ENCODE assay signal across 25 mouse cellular contexts in the genomic region with DNA sequence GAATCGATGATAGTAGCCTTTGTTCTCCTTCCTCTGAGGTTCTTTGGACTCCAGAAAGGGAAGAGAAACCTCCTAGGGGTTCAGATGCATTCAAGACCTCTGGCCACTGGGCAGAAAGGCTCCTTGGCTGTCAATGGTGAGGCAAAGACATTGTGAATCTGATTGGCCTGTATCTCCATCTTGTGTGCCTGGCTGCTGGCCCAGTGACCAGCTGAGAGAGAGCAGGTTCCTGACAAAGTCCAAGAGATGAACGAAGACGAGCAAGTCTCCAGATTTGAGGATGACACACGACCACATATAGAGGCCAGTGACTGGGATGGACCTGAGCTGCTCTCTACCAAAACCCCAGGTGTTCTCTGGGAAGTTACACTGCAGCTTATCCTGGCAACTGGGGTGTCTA.
DNase-seq lines count a peak whose midpoint lies in the region; ATAC-seq lines count a peak whose summit lies in the region.
"Had no signal": no experiment of that assay in that cellular context is flagged by ENCODE, and none has a peak within 500 bp of the region (broad histone marks: within the 10 kb centered on the region; RNA-seq: fewer than 3 reads in every experiment).

No protein-coding gene starts in this region.

- no peaks in the 10 kb centered on the region for H3K9me3 ChIP-seq in heart, embryonic 15.5 days (replicated peaks)
- H3K9me3 ChIP-seq: embryonic facial prominence, embryonic 10.5 days; embryonic facial prominence, embryonic 13.5 days; forebrain, embryonic 12.5 days; forebrain, embryonic 15.5 days; heart, embryonic 12.5 days; hindbrain, embryonic 10.5 days; hindbrain, embryonic 13.5 days; intestine, embryonic 15.5 days had no signal

- H3K36me3 ChIP-seq in heart, embryonic 15.5 days: no peaks in the 10 kb centered on the region
- H3K36me3 ChIP-seq: embryonic facial prominence, embryonic 10.5 days; embryonic facial prominence, embryonic 13.5 days; forebrain, embryonic 12.5 days; forebrain, embryonic 15.5 days; heart, embryonic 12.5 days; hindbrain, embryonic 10.5 days; hindbrain, embryonic 13.5 days; intestine, embryonic 15.5 days had no signal

- H3K4me2 ChIP-seq in heart, embryonic 15.5 days: no peak overlapping the region
- H3K4me2 ChIP-seq: embryonic facial prominence, embryonic 13.5 days; forebrain, embryonic 12.5 days; forebrain, embryonic 15.5 days; heart, embryonic 12.5 days; hindbrain, embryonic 13.5 days; intestine, embryonic 15.5 days had no signal

- ATAC-seq in cerebellum, adult (ENCODE audit: insufficient number of reproducible peaks, low FRiP score, low TSS enrichment): no peak
- ATAC-seq in heart, embryonic 15.5 days (replicated peaks; ENCODE audit: insufficient number of reproducible peaks, insufficient read depth, low FRiP score, low read depth): no peak
- ATAC-seq: activated CD4-positive, CD25-positive, alpha-beta regulatory T cell, adult 4 months; forebrain, embryonic 15.5 days; hindbrain, embryonic 16.5 days had no signal

- H3K9ac ChIP-seq in heart, embryonic 15.5 days: no peak overlapping the region
- H3K9ac ChIP-seq: embryonic facial prominence, embryonic 13.5 days; forebrain, embryonic 12.5 days; forebrain, embryonic 15.5 days; heart, embryonic 12.5 days; hindbrain, embryonic 13.5 days; intestine, embryonic 15.5 days had no signal

- H3K4me1 ChIP-seq in heart, embryonic 15.5 days (replicated peaks): peaks cover 43% of the 10 kb centered on the region

- DNase-seq in cerebellum, adult 18-20 months: peak; percentile 34 to 36
- no peak for DNase-seq in cerebellum, adult 8-10 months
- DNase-seq in cerebellum, postnatal 25 days: peak; percentile 44 to 51
- DNase-seq in heart, adult 11 months: no peak
- DNase-seq: adrenal gland, adult 8-10 months; adrenal gland, postnatal 25 days; cerebellum, adult 11 months; cerebellum, adult 9-11 months; embryo, embryonic 11 days; gastrocnemius, postnatal 25 days; kidney, adult 11 months; kidney, adult 8-10 months had no signal

- H3K27me3 ChIP-seq in heart, embryonic 15.5 days: no peaks in the 10 kb centered on the region
- H3K27me3 ChIP-seq: embryonic facial prominence, embryonic 13.5 days; forebrain, embryonic 15.5 days; heart, embryonic 12.5 days; hindbrain, embryonic 13.5 days; intestine, embryonic 15.5 days had no signal

- WGBS in heart, embryonic 15.5 days: 84% methylated on average over 4 of the region's 4 CpGs

- no peak overlapping the region for H3K4me3 ChIP-seq in heart, embryonic 15.5 days
- H3K4me3 ChIP-seq: embryonic facial prominence, embryonic 10.5 days; embryonic facial prominence, embryonic 13.5 days; erythroblast, embryonic 14.5 days; forebrain, embryonic 12.5 days; forebrain, embryonic 15.5 days; heart, embryonic 12.5 days; hindbrain, embryonic 10.5 days; hindbrain, embryonic 13.5 days; intestine, embryonic 15.5 days had no signal

- 0 out of 2 replicates have a peak overlapping the region, but pooled peaks have one; percentile 90 for H3K27ac ChIP-seq in heart, embryonic 15.5 days
- H3K27ac ChIP-seq: embryonic facial prominence, embryonic 10.5 days; embryonic facial prominence, embryonic 13.5 days; forebrain, embryonic 12.5 days; forebrain, embryonic 15.5 days; hindbrain, embryonic 13.5 days; intestine, embryonic 15.5 days had no signal

Comparison
In these comparisons a context has a peak if more than half of its experiments do, and no peak if none do; other contexts are left out.
1. DNase-seq: peak in cerebellum, adult 18-20 months (2 of 2) and cerebellum, postnatal 25 days (2 of 2); none in cerebellum, adult 8-10 months (single experiment) and heart, adult 11 months (single experiment).